ENCODE assay signal across 12 mouse cellular contexts in genomic region chr14:60530348-60530711, GRCm38 (mm10).
DNase-seq lines count a peak whose midpoint lies in the region; ATAC-seq and TF ChIP-seq lines count a peak whose summit lies in the region.
"Had no signal": no experiment of that assay in that cellular context is flagged by ENCODE, and none has a peak within 500 bp of the region (broad histone marks: within the 10 kb centered on the region; RNA-seq: fewer than 3 reads in every experiment).

No protein-coding gene starts in this region.

- peak overlapping the region; percentile 77 for H3K27ac ChIP-seq in forebrain, embryonic 10.5 days
- no peak overlapping the region for H3K27ac ChIP-seq in forebrain, postnatal 0 days (ENCODE audit: low read depth, low read length)
- H3K27ac ChIP-seq in left cerebral cortex, adult 2 months: no peak overlapping the region
- H3K27ac ChIP-seq: embryonic facial prominence, embryonic 15.5 days had no signal

- no peak for TF ChIP-seq CTCF in forebrain, postnatal 0 days (IDR thresholded peaks at IDR 0.05; ENCODE audit: low read depth)
- TF ChIP-seq CTCF in left cerebral cortex, adult 2 months (IDR thresholded peaks at IDR 0.05): no peak
- TF ChIP-seq CTCF in brain, embryonic 14.5 days (IDR thresholded peaks at IDR 0.05; ENCODE audit: borderline replicate concordance, extremely low read depth, insufficient read depth, insufficient read length): no peak

- DNase-seq in forebrain, embryonic 10.5 days (ENCODE audit: extremely low spot score, low spot score): no peak
- DNase-seq in forebrain, postnatal 0 days: no peak
- DNase-seq in left cerebral cortex, postnatal 4 days: peak; percentile 41
- no peak for DNase-seq in left cerebral cortex, adult 2 months (ENCODE audit: extremely low spot score in 1 of 2, low spot score in 2 of 2)
- peak; percentile 56 for DNase-seq in brain, embryonic 14.5 days (ENCODE audit: low read depth)
- peak; percentile 21 to 41 for DNase-seq in heart, postnatal 10 days
- DNase-seq: cerebellum, adult 9-11 months; kidney, postnatal 10 days; thymus, adult 18-20 months had no signal

- H3K9ac ChIP-seq in forebrain, postnatal 0 days: no peak overlapping the region
- H3K9ac ChIP-seq: embryonic facial prominence, embryonic 15.5 days had no signal

- no peak for ATAC-seq in forebrain, postnatal 0 days
- no peak for ATAC-seq in frontal cortex, adult (ENCODE audit: low TSS enrichment)
- ATAC-seq in erythroblast, adult 5-6 weeks (replicated peaks; ENCODE audit: low FRiP score, poor library complexity, severe bottlenecking): no peak

- H3K36me3 ChIP-seq in forebrain, embryonic 10.5 days (replicated peaks): peaks cover 6% of the 10 kb centered on the region
- H3K36me3 ChIP-seq in forebrain, postnatal 0 days (ENCODE audit: insufficient read depth): no peaks in the 10 kb centered on the region
- H3K36me3 ChIP-seq: embryonic facial prominence, embryonic 15.5 days had no signal

- no peaks in the 10 kb centered on the region for H3K27me3 ChIP-seq in forebrain, embryonic 10.5 days (ENCODE audit: poor library complexity, severe bottlenecking)
- H3K27me3 ChIP-seq in forebrain, postnatal 0 days (ENCODE audit: insufficient read depth, low read length): no peaks in the 10 kb centered on the region
- H3K27me3 ChIP-seq: embryonic facial prominence, embryonic 15.5 days had no signal

- H3K4me3 ChIP-seq in forebrain, embryonic 10.5 days: no peak overlapping the region
- no peak overlapping the region for H3K4me3 ChIP-seq in forebrain, postnatal 0 days (ENCODE audit: low read depth, low read length)
- no peak overlapping the region for H3K4me3 ChIP-seq in left cerebral cortex, adult 2 months
- H3K4me3 ChIP-seq: embryonic facial prominence, embryonic 15.5 days had no signal

- H3K4me2 ChIP-seq in forebrain, postnatal 0 days (ENCODE audit: low read depth): no peak overlapping the region
- H3K4me2 ChIP-seq: embryonic facial prominence, embryonic 15.5 days had no signal

- intact Hi-C loops in left cerebral cortex, postnatal 4 days (cut with DNase I): no loop called here
- intact Hi-C loops in left cerebral cortex, adult 2 months (cut with DNase I): no loop called here
- intact Hi-C loops in heart, postnatal 10 days (cut with DNase I): loop anchor here (2.0 to 5.0 kb wide), 2 partner anchors 67 to 104 kb away; partner anchors contain the start of gene Spata13

- peaks cover 8% of the 10 kb centered on the region; the same call in 1 of the 2 replicates for H3K9me3 ChIP-seq in forebrain, embryonic 10.5 days
- H3K9me3 ChIP-seq in forebrain, postnatal 0 days (ENCODE audit: low read length): no peaks in the 10 kb centered on the region
- H3K9me3 ChIP-seq: embryonic facial prominence, embryonic 15.5 days had no signal

- 41% methylated on average over 6 of the region's 6 CpGs for WGBS in forebrain, embryonic 10.5 days
- 26% methylated on average over 6 of the region's 6 CpGs for WGBS in forebrain, postnatal 0 days

- no peak for TF ChIP-seq POLR2A in brain, embryonic 14.5 days (IDR thresholded peaks at IDR 0.05; ENCODE audit: borderline replicate concordance, extremely low read depth, insufficient read depth, insufficient read length, poor library complexity, severe bottlenecking)

- peaks cover 58% of the 10 kb centered on the region for H3K4me1 ChIP-seq in forebrain, embryonic 10.5 days
- no peaks in the 10 kb centered on the region for H3K4me1 ChIP-seq in forebrain, postnatal 0 days (ENCODE audit: insufficient read depth)

Comparison
In these comparisons a context has a peak if more than half of its experiments do, and no peak if none do; other contexts are left out.
1. DNase-seq: peak in left cerebral cortex, postnatal 4 days (single experiment), brain, embryonic 14.5 days (single experiment) and heart, postnatal 10 days (2 of 2); none in forebrain, embryonic 10.5 days (single experiment), forebrain, postnatal 0 days (single experiment) and left cerebral cortex, adult 2 months (0 of 2).